Mouse (Mus musculus): ENCODE data around the gene Cacnb3. TPM values are rescaled to one million over a fixed set of nuclear protein-coding genes. Genes with fewer than 3 reads are reported as not detected.

The Cacnb3 gene
- polyA plus RNA-seq, 1 experiment from 2014 or later = 27.2 TPM

GRCm38 (mm10) chr15:98610131-98610633 lies 20.5 kb upstream of the Cacnb3 start:
- WGBS = 4% methylated on average over 12 of the region's 12 CpGs
- H3K9ac ChIP-seq = peak overlapping the region; percentile 91
- H3K4me1 ChIP-seq = peaks cover 39% of the 10 kb centered on the region
- H3K4me3 ChIP-seq = peak overlapping the region; percentile 88
- peak overlapping the region; percentile 97 for H3K27ac ChIP-seq
- H3K9me3 ChIP-seq = no peaks in the 10 kb centered on the region
- no peak for ATAC-seq (ENCODE audit: borderline replicate concordance, extremely low read depth, low FRiP score, low TSS enrichment)
- no peaks in the 10 kb centered on the region for H3K36me3 ChIP-seq
- H3K4me2 ChIP-seq = peak overlapping the region; percentile 94
- H3K27me3 ChIP-seq = no peaks in the 10 kb centered on the region

DNA sequence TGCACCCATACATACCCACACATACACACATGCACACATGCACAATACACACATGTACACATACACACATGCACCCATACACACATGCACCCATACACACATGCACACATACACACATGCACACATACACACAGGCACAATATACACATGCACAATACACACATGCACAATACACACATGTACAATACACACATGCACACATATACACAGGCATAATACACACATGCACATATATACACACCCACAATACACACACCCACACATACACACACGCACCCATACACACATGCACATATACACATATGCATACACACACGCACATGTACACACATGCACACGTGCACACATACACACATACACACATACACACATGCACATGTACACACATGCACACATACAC lies 18.4 kb upstream of the Cacnb3 start:
- H3K4me2 ChIP-seq = no peak overlapping the region
- no peaks in the 10 kb centered on the region for H3K9me3 ChIP-seq
- no peak overlapping the region for H3K9ac ChIP-seq
- peaks cover 29% of the 10 kb centered on the region for H3K4me1 ChIP-seq
- WGBS = 91% methylated on average over 3 of the region's 3 CpGs
- no peak overlapping the region for H3K27ac ChIP-seq
- no peak overlapping the region for H3K4me3 ChIP-seq
- H3K27me3 ChIP-seq = no peaks in the 10 kb centered on the region
- H3K36me3 ChIP-seq = no peaks in the 10 kb centered on the region
- ATAC-seq (ENCODE audit: borderline replicate concordance, extremely low read depth, low FRiP score, low TSS enrichment) = no peak

DNA sequence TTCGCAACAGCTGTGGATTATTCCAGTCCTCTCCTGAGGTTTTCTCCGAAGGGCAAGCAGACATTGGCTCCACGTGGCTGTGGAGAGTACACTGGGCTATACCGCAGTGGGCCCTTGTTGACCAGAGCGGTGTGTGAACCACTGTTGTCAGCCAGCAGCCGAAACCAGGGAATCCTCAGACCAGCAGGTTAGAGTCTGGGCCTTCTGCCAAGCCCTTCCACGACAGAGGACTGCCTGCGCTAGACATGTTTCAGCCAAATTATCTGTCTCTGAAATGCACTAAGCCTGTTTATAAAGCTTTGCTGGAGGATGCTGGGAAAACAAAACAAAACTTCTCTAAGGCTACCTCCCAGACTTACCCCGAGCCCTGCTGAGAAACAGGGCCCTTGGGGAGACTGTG lies 16.1 kb upstream of the Cacnb3 start:
- 48% methylated on average over 9 of the region's 9 CpGs for WGBS
- Histone ChIP-seq H3K9me3 (no peaks in the 10 kb centered on the region), H3K27ac (no peak overlapping the region), H3K4me2 (no peak overlapping the region), H3K4me3 (no peak overlapping the region), H3K4me1 (peaks cover 19% of the 10 kb centered on the region), H3K36me3 (no peaks in the 10 kb centered on the region), H3K27me3 (no peaks in the 10 kb centered on the region), H3K9ac (no peak overlapping the region)
- ATAC-seq (ENCODE audit: borderline replicate concordance, extremely low read depth, low FRiP score, low TSS enrichment) = no peak

GRCm38 (mm10) chr15:98614971-98615370 lies 15.7 kb upstream of the Cacnb3 start:
- Histone ChIP-seq H3K4me1 (peaks cover 19% of the 10 kb centered on the region), H3K27me3 (no peaks in the 10 kb centered on the region), H3K9ac (no peak overlapping the region), H3K36me3 (no peaks in the 10 kb centered on the region), H3K27ac (no peak overlapping the region), H3K9me3 (no peaks in the 10 kb centered on the region), H3K4me3 (no peak overlapping the region), H3K4me2 (no peak overlapping the region)
- no peak for ATAC-seq (ENCODE audit: borderline replicate concordance, extremely low read depth, low FRiP score, low TSS enrichment)
- WGBS = 37% methylated on average over 6 of the region's 6 CpGs

GRCm38 (mm10) chr15:98615751-98616150 lies 14.9 kb upstream of the Cacnb3 start:
- Histone ChIP-seq H3K9ac (no peak overlapping the region), H3K4me3 (no peak overlapping the region), H3K4me1 (peaks cover 16% of the 10 kb centered on the region), H3K4me2 (no peak overlapping the region), H3K27me3 (no peaks in the 10 kb centered on the region), H3K36me3 (no peaks in the 10 kb centered on the region), H3K27ac (no peak overlapping the region), H3K9me3 (no peaks in the 10 kb centered on the region)
- 75% methylated on average over 6 of the region's 6 CpGs for WGBS
- ATAC-seq (ENCODE audit: borderline replicate concordance, extremely low read depth, low FRiP score, low TSS enrichment) = no peak

DNA sequence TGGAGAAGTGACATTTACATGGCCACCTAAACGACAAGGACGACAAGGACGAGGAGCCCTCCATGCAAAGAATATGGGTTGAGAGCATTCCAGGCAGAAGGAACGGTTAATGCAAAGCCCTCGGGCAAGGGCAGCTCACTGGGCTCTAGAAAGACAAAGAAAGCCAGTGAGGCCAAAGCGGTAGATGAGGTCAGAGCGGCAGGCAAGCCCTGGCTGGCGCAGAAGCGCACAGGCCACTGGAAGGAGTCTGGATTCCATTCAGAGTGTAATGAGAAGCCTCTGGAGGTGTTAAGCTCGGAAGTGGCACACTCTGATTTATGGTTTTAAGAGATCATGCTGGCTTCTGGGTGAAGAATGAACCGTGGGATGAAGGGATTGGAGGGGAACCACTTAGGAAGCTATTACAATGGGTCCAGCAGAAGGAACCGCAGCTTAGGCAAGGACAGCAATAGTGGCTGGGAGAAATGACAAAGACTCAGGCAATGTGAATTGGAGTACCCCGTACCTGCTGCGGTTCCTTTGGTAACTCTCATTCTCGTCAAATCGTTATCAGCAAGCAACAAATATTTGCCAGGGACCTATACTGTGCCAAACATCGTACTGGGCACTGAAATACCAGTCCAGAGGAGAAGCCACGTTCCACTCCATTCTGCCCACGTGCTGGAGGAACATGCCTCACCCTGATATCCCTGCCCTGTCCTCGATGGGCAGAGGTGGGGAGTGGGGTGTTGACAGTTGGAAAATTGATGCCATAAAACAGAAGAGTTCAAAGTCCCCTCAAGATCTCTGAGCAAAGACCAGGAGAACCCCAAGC lies 14.1 kb upstream of the Cacnb3 start:
- Histone ChIP-seq H3K27ac (no peak overlapping the region), H3K4me2 (peak overlapping the region; percentile 31), H3K27me3 (peaks cover 4% of the 10 kb centered on the region; the same call in 1 of the 2 replicates), H3K4me3 (no peak overlapping the region), H3K4me1 (peaks cover 16% of the 10 kb centered on the region), H3K36me3 (no peaks in the 10 kb centered on the region), H3K9ac (no peak overlapping the region), H3K9me3 (no peaks in the 10 kb centered on the region)
- 35% methylated on average over 20 of the region's 20 CpGs for WGBS
- ATAC-seq (ENCODE audit: borderline replicate concordance, extremely low read depth, low FRiP score, low TSS enrichment) = 0 out of 2 replicates have a peak, but pooled peaks have one; percentile 2

DNA sequence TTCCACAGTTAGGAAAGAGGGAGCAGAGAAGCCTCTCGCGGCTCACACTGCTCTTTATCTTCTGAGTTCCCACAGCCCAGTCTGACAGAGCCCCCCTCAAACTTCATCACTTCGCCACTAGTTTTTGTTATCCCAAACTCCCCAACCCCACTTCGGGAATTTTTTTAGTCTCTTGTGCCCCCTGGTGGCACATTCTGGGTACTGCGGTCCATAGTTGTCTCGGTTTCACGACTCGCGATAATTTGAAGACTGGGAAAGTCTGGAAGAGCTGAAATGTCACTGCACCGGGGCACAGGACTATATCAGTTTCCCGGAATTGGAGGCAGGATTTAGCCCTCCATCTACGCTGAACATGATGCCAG lies 13.5 kb upstream of the Cacnb3 start:
- Histone ChIP-seq H3K4me1 (peaks cover 16% of the 10 kb centered on the region), H3K27me3 (peaks cover 5% of the 10 kb centered on the region), H3K36me3 (no peaks in the 10 kb centered on the region), H3K9ac (no peak overlapping the region), H3K4me3 (no peak overlapping the region), H3K27ac (no peak overlapping the region), H3K4me2 (peak overlapping the region; percentile 31), H3K9me3 (no peaks in the 10 kb centered on the region)
- 0% methylated on average over 12 of the region's 12 CpGs for WGBS
- ATAC-seq (ENCODE audit: borderline replicate concordance, extremely low read depth, low FRiP score, low TSS enrichment) = 0 out of 2 replicates have a peak, but pooled peaks have one; percentile 60

DNA sequence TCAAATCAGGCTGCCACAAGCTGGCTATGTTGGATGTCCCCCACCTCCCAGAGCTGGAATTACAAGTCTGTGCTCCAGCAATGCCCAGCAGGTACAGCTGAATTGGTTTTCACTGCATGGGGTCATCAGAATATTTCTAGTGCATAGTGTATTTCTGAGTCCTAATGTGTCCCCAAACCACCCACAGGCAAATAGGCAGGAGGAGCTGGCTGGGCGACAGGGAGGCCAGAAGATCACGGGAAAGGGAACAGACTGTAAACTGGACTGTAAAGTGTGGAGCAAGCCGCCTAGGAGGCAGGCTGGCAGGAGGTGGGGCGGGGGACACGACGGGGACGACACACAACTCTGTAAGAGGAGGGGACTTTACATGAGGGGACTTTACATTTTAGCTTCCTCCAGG lies 8.4 kb upstream of the Cacnb3 start:
- Histone ChIP-seq H3K4me3 (no peak overlapping the region), H3K36me3 (no peaks in the 10 kb centered on the region), H3K27me3 (peaks cover 5% of the 10 kb centered on the region), H3K9me3 (no peaks in the 10 kb centered on the region), H3K9ac (no peak overlapping the region), H3K27ac (no peak overlapping the region), H3K4me2 (no peak overlapping the region), H3K4me1 (no peaks in the 10 kb centered on the region)
- 8% methylated on average over 7 of the region's 7 CpGs for WGBS
- no peak for ATAC-seq (ENCODE audit: borderline replicate concordance, extremely low read depth, low FRiP score, low TSS enrichment)

GRCm38 (mm10) chr15:98622721-98623120 lies 7.9 kb upstream of the Cacnb3 start:
- H3K9ac ChIP-seq = no peak overlapping the region
- no peak for ATAC-seq (ENCODE audit: borderline replicate concordance, extremely low read depth, low FRiP score, low TSS enrichment)
- 26% methylated on average over 6 of the region's 6 CpGs for WGBS
- no peak overlapping the region for H3K4me2 ChIP-seq
- H3K4me1 ChIP-seq = no peaks in the 10 kb centered on the region
- no peaks in the 10 kb centered on the region for H3K9me3 ChIP-seq
- no peak overlapping the region for H3K4me3 ChIP-seq
- H3K27ac ChIP-seq = no peak overlapping the region
- H3K36me3 ChIP-seq = no peaks in the 10 kb centered on the region
- peaks cover 5% of the 10 kb centered on the region for H3K27me3 ChIP-seq

DNA sequence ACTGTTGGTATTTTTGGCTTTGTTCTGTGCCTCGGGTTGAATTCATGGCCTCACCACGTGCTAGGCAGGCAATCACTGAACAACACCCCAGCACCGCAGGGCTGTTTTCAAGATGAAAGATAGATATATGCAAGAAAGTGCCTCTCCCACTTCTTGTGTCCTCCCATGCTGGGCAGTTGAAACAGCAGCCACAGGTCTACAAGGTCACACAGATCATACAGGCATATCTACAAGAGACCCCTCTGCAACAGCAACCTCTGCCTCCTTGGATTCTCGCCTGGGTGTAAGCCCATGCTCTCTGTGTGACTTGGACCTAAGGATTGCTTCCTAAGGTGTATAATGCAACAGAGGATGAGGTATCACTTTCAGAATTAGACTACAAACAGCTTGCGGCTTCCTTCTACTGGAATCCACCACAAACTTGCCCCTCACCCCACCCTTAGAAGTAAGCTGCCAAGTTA lies 7.2 kb upstream of the Cacnb3 start:
- Histone ChIP-seq H3K4me2 (no peak overlapping the region), H3K4me3 (no peak overlapping the region), H3K9ac (no peak overlapping the region), H3K9me3 (no peaks in the 10 kb centered on the region), H3K27me3 (peaks cover 5% of the 10 kb centered on the region), H3K27ac (no peak overlapping the region), H3K36me3 (no peaks in the 10 kb centered on the region), H3K4me1 (peaks cover 3% of the 10 kb centered on the region)
- ATAC-seq (ENCODE audit: borderline replicate concordance, extremely low read depth, low FRiP score, low TSS enrichment) = no peak
- WGBS = 58% methylated on average over 5 of the region's 5 CpGs

DNA sequence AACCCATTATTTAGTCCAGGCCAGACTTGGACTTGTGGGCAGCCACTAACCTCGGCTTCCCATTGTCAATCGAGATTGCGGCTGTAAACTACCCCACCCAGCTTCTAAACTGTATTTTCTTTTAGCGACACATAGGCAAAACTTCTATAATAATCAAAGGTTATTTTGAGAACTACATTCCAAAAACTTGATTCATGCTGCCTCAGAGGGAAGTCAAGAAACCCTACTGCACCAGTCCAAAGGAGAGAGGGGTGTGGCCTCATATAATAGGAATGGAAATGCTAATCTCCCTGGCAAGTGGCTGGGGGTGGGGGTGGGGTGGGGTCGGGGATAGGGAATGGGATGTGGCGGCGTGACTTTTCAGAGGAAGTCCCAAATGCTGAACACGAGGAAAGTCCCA lies 4.6 kb upstream of the Cacnb3 start:
- no peak overlapping the region for H3K9ac ChIP-seq
- H3K27ac ChIP-seq = no peak overlapping the region
- H3K36me3 ChIP-seq = no peaks in the 10 kb centered on the region
- no peak for ATAC-seq (ENCODE audit: borderline replicate concordance, extremely low read depth, low FRiP score, low TSS enrichment)
- H3K4me1 ChIP-seq = peaks cover 27% of the 10 kb centered on the region
- H3K4me3 ChIP-seq = no peak overlapping the region
- no peak overlapping the region for H3K4me2 ChIP-seq
- H3K9me3 ChIP-seq = no peaks in the 10 kb centered on the region
- H3K27me3 ChIP-seq = peaks cover 19% of the 10 kb centered on the region
- 34% methylated on average over 8 of the region's 8 CpGs for WGBS

DNA sequence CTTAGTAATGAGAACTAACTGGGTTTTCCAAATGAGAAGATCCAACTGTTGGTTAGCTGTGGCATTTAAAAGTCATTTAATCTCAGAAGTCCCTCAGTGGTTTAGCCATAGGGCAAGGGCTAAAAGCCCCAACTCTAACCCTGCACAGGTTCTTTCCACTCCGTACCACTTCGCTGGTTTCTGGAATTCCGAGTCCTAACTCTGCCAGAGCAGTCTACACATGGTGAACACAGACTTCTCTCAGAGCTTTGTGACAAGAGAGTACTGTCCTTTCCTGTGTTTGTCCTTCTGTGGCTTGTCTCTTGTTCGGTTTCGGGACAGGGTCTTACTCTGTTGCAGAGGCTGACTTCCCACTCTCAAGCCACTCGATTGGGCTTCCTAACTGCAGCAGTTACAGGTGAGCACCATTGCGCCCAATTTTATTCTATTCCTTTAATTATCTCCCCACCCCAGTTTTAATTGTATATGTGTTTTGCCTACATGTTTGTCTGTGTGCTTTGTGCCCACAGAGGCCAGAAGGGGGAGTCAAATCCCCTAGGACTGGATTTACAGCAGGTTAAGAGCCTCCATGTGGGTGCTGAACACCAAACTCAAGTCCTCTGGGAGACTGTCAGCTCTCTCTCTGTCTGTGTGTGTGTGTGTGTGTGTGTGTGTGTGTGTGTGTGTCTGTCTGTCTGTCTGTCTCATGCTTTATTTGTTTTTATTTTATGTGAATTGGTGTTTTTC lies 4.0 kb upstream of the Cacnb3 start:
- Histone ChIP-seq H3K4me3 (no peak overlapping the region), H3K27ac (no peak overlapping the region), H3K9me3 (no peaks in the 10 kb centered on the region), H3K4me1 (peaks cover 32% of the 10 kb centered on the region), H3K36me3 (no peaks in the 10 kb centered on the region), H3K27me3 (peaks cover 20% of the 10 kb centered on the region), H3K9ac (no peak overlapping the region), H3K4me2 (no peak overlapping the region)
- ATAC-seq (ENCODE audit: borderline replicate concordance, extremely low read depth, low FRiP score, low TSS enrichment) = no peak
- 80% methylated on average over 7 of the region's 7 CpGs for WGBS

Data from lung, embryonic 15.5 days (tissue).